Mouse (Mus musculus): ENCODE data around the gene Spryd3.

DNA sequence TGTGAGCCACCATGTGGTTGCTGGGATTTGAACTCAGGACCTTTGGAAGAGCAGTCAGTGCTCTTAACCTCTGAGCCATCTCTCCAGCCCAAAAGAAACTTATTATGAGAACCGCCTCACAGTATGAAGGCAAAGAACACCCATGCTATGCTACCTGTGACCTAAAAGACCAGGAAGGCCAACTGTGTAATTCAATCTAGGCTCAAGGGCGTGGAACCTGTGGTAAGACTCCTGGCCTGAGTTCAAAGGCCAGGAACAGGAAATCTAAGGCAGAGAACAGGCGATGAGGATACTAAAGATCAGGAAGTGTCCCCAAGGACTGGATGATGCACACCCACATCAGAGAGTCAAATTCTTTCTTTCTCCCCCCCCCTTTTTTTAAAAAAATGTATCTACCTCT is 37.5 kb upstream of the Spryd3 start:
- TF ChIP-seq POLR2A (IDR thresholded peaks at IDR 0.05; ENCODE audit: control insufficient read depth, extremely low read depth, insufficient read depth, low read length, poor library complexity) (no peak), CTCF (IDR thresholded peaks at IDR 0.05; ENCODE audit: borderline replicate concordance, control insufficient read depth, extremely low read depth, insufficient read depth, low read length, poor library complexity) (no peak)

Measured in thymus, adult 2 months (tissue).